Mouse (Mus musculus): ENCODE measurements around the gene Bloc1s5. TPM values are rescaled to one million over a fixed set of nuclear protein-coding genes. Genes with fewer than 3 reads are reported as not detected.

Gene Bloc1s5
- polyA plus RNA-seq, 1 experiment from 2014 or later, result 18.8 TPM

GRCm38 (mm10) chr13:38554611-38555010 is 80.3 kb downstream of the Bloc1s5 start:
- Histone ChIP-seq H3K4me2 (replicated peaks; ENCODE audit: low read depth, low read length) (no peak overlapping the region), H3K27ac (ENCODE audit: low read depth, low read length) (no peak overlapping the region), H3K9ac (ENCODE audit: low read depth, low read length) (no peak overlapping the region), H3K36me3 (ENCODE audit: control insufficient read depth, insufficient read depth, low read length) (no peaks in the 10 kb centered on the region), H3K4me3 (ENCODE audit: low read length) (no peak overlapping the region), H3K27me3 (ENCODE audit: control insufficient read depth, insufficient read depth, low read length) (no peaks in the 10 kb centered on the region), H3K4me1 (ENCODE audit: control insufficient read depth, insufficient read depth, low read length) (no peaks in the 10 kb centered on the region), H3K9me3 (ENCODE audit: control insufficient read depth, low read length) (no peaks in the 10 kb centered on the region)
- WGBS, result 65% methylated on average over 11 of the region's 11 CpGs
- ATAC-seq (ENCODE audit: low FRiP score, low TSS enrichment), result no peak

DNA sequence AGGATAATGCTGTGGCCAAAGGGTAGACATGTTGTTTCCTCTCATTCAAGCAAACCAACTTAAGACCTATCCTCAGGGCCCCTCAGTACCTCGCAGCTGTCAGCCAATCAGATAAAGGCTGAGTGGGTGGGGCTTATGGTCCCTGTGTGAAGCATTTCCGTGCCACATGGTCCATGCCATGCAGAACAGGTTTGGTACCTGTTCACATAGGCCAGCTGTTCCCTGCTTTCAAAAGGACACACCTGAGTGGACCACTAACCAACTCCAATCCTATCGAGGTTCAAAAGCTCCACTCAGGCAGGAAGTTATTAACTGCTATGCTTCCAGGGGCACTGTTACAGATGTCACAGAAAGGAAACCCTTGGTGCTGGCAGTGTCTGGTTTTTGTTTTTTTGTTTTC is 80.7 kb downstream of the Bloc1s5 start:
- H3K36me3 ChIP-seq (ENCODE audit: control insufficient read depth, insufficient read depth, low read length), result no peaks in the 10 kb centered on the region
- H3K4me1 ChIP-seq (ENCODE audit: control insufficient read depth, insufficient read depth, low read length), result no peaks in the 10 kb centered on the region
- H3K4me3 ChIP-seq (ENCODE audit: low read length), result no peak overlapping the region
- H3K9me3 ChIP-seq (ENCODE audit: control insufficient read depth, low read length), result no peaks in the 10 kb centered on the region
- no peak overlapping the region for H3K4me2 ChIP-seq (replicated peaks; ENCODE audit: low read depth, low read length)
- no peak overlapping the region for H3K9ac ChIP-seq (ENCODE audit: low read depth, low read length)
- H3K27ac ChIP-seq (ENCODE audit: low read depth, low read length), result no peak overlapping the region
- ATAC-seq (ENCODE audit: low FRiP score, low TSS enrichment), result no peak; the same call in 1 of the 2 replicates
- WGBS, result 63% methylated on average over 3 of the region's 3 CpGs
- no peaks in the 10 kb centered on the region for H3K27me3 ChIP-seq (ENCODE audit: control insufficient read depth, insufficient read depth, low read length)

DNA sequence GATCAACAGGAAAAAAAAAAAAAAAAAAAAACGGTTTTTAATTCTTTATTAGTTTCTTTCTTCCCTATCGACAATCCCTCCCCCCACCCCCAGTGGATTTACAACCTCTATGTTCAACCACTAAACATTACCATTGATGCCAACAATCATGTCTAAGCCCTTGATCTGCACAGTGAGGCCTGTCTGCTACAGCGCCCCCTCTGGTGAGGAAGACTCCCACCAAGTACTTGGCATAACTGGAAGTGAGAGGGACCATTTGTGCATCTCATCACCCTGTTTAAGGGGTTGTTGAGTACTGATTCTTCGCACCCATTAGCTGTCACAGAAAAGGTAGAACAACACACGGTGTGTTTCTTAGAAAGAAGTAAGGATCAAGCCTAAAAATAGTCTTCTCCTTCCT is 86.2 kb downstream of the Bloc1s5 start:
- Histone ChIP-seq H3K4me3 (ENCODE audit: low read length) (no peak overlapping the region), H3K9ac (ENCODE audit: low read depth, low read length) (no peak overlapping the region), H3K36me3 (ENCODE audit: control insufficient read depth, insufficient read depth, low read length) (no peaks in the 10 kb centered on the region), H3K9me3 (ENCODE audit: control insufficient read depth, low read length) (no peaks in the 10 kb centered on the region), H3K4me2 (replicated peaks; ENCODE audit: low read depth, low read length) (no peak overlapping the region), H3K27me3 (ENCODE audit: control insufficient read depth, insufficient read depth, low read length) (no peaks in the 10 kb centered on the region), H3K4me1 (ENCODE audit: control insufficient read depth, insufficient read depth, low read length) (no peaks in the 10 kb centered on the region), H3K27ac (ENCODE audit: low read depth, low read length) (no peak overlapping the region)
- no peak for ATAC-seq (ENCODE audit: low FRiP score, low TSS enrichment)
- WGBS, result 80% methylated on average over 5 of the region's 5 CpGs

- Histone ChIP-seq H3K4me3 (ENCODE audit: low read length) (no peak overlapping the region), H3K4me1 (ENCODE audit: control insufficient read depth, insufficient read depth, low read length) (no peaks in the 10 kb centered on the region), H3K36me3 (ENCODE audit: control insufficient read depth, insufficient read depth, low read length) (no peaks in the 10 kb centered on the region), H3K4me2 (replicated peaks; ENCODE audit: low read depth, low read length) (no peak overlapping the region), H3K27me3 (ENCODE audit: control insufficient read depth, insufficient read depth, low read length) (no peaks in the 10 kb centered on the region), H3K27ac (ENCODE audit: low read depth, low read length) (no peak overlapping the region), H3K9me3 (ENCODE audit: control insufficient read depth, low read length) (no peaks in the 10 kb centered on the region), H3K9ac (ENCODE audit: low read depth, low read length) (no peak overlapping the region)
- ATAC-seq (ENCODE audit: low FRiP score, low TSS enrichment), result no peak
- WGBS, result 86% methylated on average over 5 of the region's 5 CpGs
These were observed 87.2 kb downstream of the Bloc1s5 start for GRCm38 (mm10) chr13:38547717-38548116.

DNA sequence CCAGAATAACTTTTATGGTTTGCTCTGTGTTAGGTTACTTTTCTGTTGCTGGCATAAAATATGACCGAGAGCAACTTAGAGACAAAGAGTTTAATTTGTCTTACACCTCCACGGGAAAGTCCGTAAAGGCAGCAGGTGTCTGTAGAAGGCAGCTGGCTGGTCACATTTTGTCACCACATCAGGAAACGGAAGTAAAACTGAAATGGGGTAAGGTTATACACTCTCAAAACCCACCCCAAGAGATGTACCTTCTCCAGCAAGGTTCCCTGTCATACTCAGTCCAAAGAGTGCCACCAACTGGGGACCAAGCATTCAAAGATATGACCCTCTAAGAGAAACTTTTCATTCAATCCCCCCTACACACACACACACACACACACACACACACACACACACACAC is 88.2 kb downstream of the Bloc1s5 start:
- WGBS, result 76% methylated on average over 4 of the region's 4 CpGs
- ATAC-seq (ENCODE audit: low FRiP score, low TSS enrichment), result no peak

DNA sequence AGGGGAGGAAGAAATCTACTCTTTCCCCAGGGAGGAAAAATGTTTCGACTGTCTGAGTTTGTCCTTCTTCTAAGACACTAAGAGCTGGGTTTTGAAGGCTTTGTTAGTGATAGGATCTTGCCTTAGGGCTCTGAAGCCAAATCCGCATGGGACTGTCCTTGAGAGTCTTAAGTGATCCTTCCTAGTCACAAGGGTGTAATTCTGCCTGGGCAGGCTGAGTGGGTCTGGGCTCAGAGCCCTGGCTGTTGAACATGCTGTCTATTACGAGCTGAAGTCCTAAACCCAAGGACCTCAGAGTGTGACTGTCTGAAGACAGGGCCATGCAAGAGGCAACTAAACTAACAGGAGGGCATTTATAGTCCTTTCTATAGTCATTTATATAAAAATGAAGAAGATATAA is 89.4 kb downstream of the Bloc1s5 start:
- no peak for ATAC-seq (ENCODE audit: low FRiP score, low TSS enrichment)
- Histone ChIP-seq H3K9me3 (ENCODE audit: control insufficient read depth, low read length) (no peaks in the 10 kb centered on the region), H3K4me2 (replicated peaks; ENCODE audit: low read depth, low read length) (no peak overlapping the region), H3K36me3 (ENCODE audit: control insufficient read depth, insufficient read depth, low read length) (no peaks in the 10 kb centered on the region), H3K27me3 (ENCODE audit: control insufficient read depth, insufficient read depth, low read length) (no peaks in the 10 kb centered on the region), H3K4me1 (ENCODE audit: control insufficient read depth, insufficient read depth, low read length) (no peaks in the 10 kb centered on the region), H3K4me3 (ENCODE audit: low read length) (no peak overlapping the region), H3K27ac (ENCODE audit: low read depth, low read length) (no peak overlapping the region), H3K9ac (ENCODE audit: low read depth, low read length) (no peak overlapping the region)
- 70% methylated on average over 3 of the region's 3 CpGs for WGBS

More for the DNA sequence above, 88.2 kb downstream of the Bloc1s5 start:
- H3K4me1 ChIP-seq (ENCODE audit: control insufficient read depth, insufficient read depth, low read length), result no peaks in the 10 kb centered on the region
- H3K9ac ChIP-seq (ENCODE audit: low read depth, low read length), result no peak overlapping the region
- no peaks in the 10 kb centered on the region for H3K9me3 ChIP-seq (ENCODE audit: control insufficient read depth, low read length)
- no peak overlapping the region for H3K4me2 ChIP-seq (replicated peaks; ENCODE audit: low read depth, low read length)
- H3K36me3 ChIP-seq (ENCODE audit: control insufficient read depth, insufficient read depth, low read length), result no peaks in the 10 kb centered on the region
- H3K27ac ChIP-seq (ENCODE audit: low read depth, low read length), result no peak overlapping the region
- H3K27me3 ChIP-seq (ENCODE audit: control insufficient read depth, insufficient read depth, low read length), result no peaks in the 10 kb centered on the region
- no peak overlapping the region for H3K4me3 ChIP-seq (ENCODE audit: low read length)

DNA sequence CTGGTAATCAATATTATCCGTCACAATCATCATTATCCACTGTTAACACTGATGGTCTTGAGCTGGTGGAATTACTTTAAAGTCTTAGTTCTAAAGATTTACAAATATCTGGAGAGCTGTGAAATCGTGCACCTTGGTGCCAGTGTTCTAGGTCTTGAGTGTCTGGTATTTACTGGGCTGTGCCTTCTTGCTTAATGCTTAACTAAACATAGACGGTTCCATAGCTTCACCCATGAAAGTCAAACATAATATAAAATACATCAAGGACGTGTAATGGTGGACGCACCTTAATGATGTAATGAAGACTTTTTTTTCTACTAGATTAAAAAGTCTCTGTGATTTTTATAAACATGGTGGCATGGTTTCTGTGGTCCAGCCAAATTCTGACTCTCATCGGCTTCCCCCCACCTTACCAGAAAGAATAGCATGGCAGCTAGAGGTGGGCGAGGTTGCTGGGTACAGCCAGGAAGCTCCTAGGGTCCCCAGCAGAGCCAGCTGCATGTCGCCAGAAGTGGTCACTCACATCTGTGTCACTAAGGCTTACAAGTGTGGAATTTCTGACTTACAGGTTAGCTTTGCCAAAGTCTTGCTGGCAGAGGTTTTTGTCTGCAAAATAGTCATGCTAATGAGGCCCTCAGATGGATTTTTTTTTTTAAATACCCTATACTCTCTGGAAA is 90.0 kb downstream of the Bloc1s5 start:
- no peak overlapping the region for H3K27ac ChIP-seq (ENCODE audit: low read depth, low read length)
- no peaks in the 10 kb centered on the region for H3K4me1 ChIP-seq (ENCODE audit: control insufficient read depth, insufficient read depth, low read length)
- H3K4me3 ChIP-seq (ENCODE audit: low read length), result no peak overlapping the region
- no peaks in the 10 kb centered on the region for H3K27me3 ChIP-seq (ENCODE audit: control insufficient read depth, insufficient read depth, low read length)
- H3K4me2 ChIP-seq (replicated peaks; ENCODE audit: low read depth, low read length), result no peak overlapping the region
- 83% methylated on average over 8 of the region's 8 CpGs for WGBS
- ATAC-seq (ENCODE audit: low FRiP score, low TSS enrichment), result no peak
- no peaks in the 10 kb centered on the region for H3K9me3 ChIP-seq (ENCODE audit: control insufficient read depth, low read length)
- no peak overlapping the region for H3K9ac ChIP-seq (ENCODE audit: low read depth, low read length)
- H3K36me3 ChIP-seq (ENCODE audit: control insufficient read depth, insufficient read depth, low read length), result no peaks in the 10 kb centered on the region

DNA sequence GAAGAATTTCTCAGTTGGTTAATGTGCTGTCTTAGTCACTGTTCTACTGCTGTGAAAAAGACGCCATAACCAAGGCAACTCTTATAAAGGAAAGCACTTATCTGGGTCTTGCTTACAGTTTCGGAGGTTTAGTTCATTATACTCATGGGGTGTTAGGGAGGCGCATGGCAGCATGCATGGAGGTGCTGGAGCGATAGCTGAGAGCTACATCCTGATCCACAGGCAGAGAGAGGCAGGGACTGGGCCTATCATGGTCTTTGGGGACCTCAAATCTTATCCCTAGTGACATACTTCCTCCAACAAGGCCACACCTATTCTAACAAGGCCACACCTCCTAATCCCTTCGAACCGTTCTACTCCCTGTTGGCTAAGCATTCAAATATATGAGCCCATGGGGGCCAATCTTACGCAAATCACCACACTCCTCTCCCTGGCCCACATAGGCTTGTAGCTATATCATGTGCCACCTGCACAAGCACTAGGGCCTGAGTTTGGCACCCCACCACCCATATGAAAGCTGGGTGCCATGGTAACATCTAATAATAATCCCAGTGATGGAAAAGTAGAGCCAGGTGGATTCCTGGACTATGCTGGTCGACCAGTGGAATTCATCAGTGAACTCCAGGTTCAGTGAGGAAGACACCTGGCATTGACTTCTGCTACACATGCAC is 91.3 kb downstream of the Bloc1s5 start:
- H3K4me2 ChIP-seq (replicated peaks; ENCODE audit: low read depth, low read length), result no peak overlapping the region
- no peak for ATAC-seq (ENCODE audit: low FRiP score, low TSS enrichment)
- 91% methylated on average over 8 of the region's 8 CpGs for WGBS
- H3K9me3 ChIP-seq (ENCODE audit: control insufficient read depth, low read length), result no peaks in the 10 kb centered on the region
- no peak overlapping the region for H3K4me3 ChIP-seq (ENCODE audit: low read length)
- H3K27ac ChIP-seq (ENCODE audit: low read depth, low read length), result no peak overlapping the region
- H3K36me3 ChIP-seq (ENCODE audit: control insufficient read depth, insufficient read depth, low read length), result no peaks in the 10 kb centered on the region
- no peaks in the 10 kb centered on the region for H3K27me3 ChIP-seq (ENCODE audit: control insufficient read depth, insufficient read depth, low read length)
- H3K9ac ChIP-seq (ENCODE audit: low read depth, low read length), result no peak overlapping the region
- H3K4me1 ChIP-seq (ENCODE audit: control insufficient read depth, insufficient read depth, low read length), result no peaks in the 10 kb centered on the region
